Mouse (Mus musculus) MEL (cell line): ENCODE data around the gene Nts. TPM values are rescaled to one million over a fixed set of nuclear protein-coding genes. Genes with fewer than 3 reads are reported as not detected.

Source experiments
- DNase-seq: peaks from one replicate; pipeline ENCODE4 v3.0.0; 2011; ENCODE audit warnings: low read depth, low spot score
- H3K27ac ChIP-seq: 2 replicates; pipeline ENCODE4 v1.5.1; 2012; ENCODE audit warnings: low read depth, mild to moderate bottlenecking, control low read depth, low read length, moderate library complexity; ENCODE audit not compliant: control insufficient read depth
- H3K27me3 ChIP-seq, 2 experiments: fragments of 150-350 bp in 1 of 2; sonication (generic) in 1 of 2; 2 replicates each; pipeline ENCODE4 v1.6.1; 2012; ENCODE audit warnings: low read length in 2 of 2, mild to moderate bottlenecking in 2 of 2, improper control_type of control experiment in 1 of 2, moderate library complexity in 1 of 2; ENCODE audit not compliant: insufficient read depth in 2 of 2, control insufficient read depth in 1 of 2
- H3K36me3 ChIP-seq, 2 experiments: 2 replicates each; pipeline ENCODE4 v1.6.1; 2012 to 2014; ENCODE audit warnings: low read length in 2 of 2, improper control_type of control experiment in 1 of 2, inconsistent platforms in 1 of 2, mild to moderate bottlenecking in 1 of 2; ENCODE audit not compliant: insufficient read depth in 2 of 2, control insufficient read depth in 1 of 2
- H3K4me1 ChIP-seq, 2 experiments: fragments of 150-350 bp in 1 of 2; sonication (generic) in 1 of 2; 2 replicates each; pipeline ENCODE4 v1.6.1; 2012; ENCODE audit warnings: low read length in 2 of 2, improper control_type of control experiment in 1 of 2, mild to moderate bottlenecking in 1 of 2; ENCODE audit not compliant: insufficient read depth in 2 of 2, control insufficient read depth in 1 of 2
- H3K4me3 ChIP-seq, 2 experiments: fragments of 150-350 bp in 1 of 2; sonication (generic) in 1 of 2; 2 replicates each; pipeline ENCODE4 v1.5.1; 2012; ENCODE audit warnings: low read depth in 2 of 2, low read length in 2 of 2, mild to moderate bottlenecking in 2 of 2, moderate library complexity in 2 of 2, control low read depth in 1 of 2, improper control_type of control experiment in 1 of 2; ENCODE audit not compliant: control insufficient read depth in 1 of 2, insufficient read depth in 1 of 2
- H3K79me2 ChIP-seq: 2 replicates; pipeline ENCODE4 v1.6.1; 2012; ENCODE audit warnings: mild to moderate bottlenecking, low read length, moderate library complexity; ENCODE audit not compliant: control insufficient read depth, poor library complexity, insufficient read depth
- H3K9ac ChIP-seq: 2 replicates; pipeline ENCODE4 v1.6.1; 2012; ENCODE audit warnings: low read depth, mild to moderate bottlenecking, control low read depth, low read length, moderate library complexity; ENCODE audit not compliant: control insufficient read depth, poor library complexity, severe bottlenecking
- H3K9me3 ChIP-seq: fragments of 150-350 bp; sonication (generic); replicated peaks from 2 replicates; pipeline ENCODE4 v1.6.1; 2012; ENCODE audit warnings: mild to moderate bottlenecking, low read length, improper control_type of control experiment, moderate library complexity; ENCODE audit not compliant: insufficient read depth
- BHLHE40 ChIP-seq: IDR thresholded peaks from 2 replicates; pipeline ENCODE4 v1.6.1; 2012; ENCODE audit warnings: low read depth, mild to moderate bottlenecking, inconsistent platforms, low read length, improper control_type of control experiment, borderline replicate concordance
- CTCF ChIP-seq, 3 experiments: IDR thresholded peaks in 2 of 3; conservative IDR thresholded peaks in 1 of 3; 2 replicates each; pipeline ENCODE4 v1.5.1; 2011 to 2012; ENCODE audit warnings: low read length in 3 of 3, low read depth in 2 of 3, mild to moderate bottlenecking in 2 of 3, improper control_type of control experiment in 1 of 3, inconsistent platforms in 1 of 3, mixed read lengths in 1 of 3, moderate library complexity in 1 of 3; ENCODE audit not compliant: control insufficient read depth in 1 of 3, insufficient read depth in 1 of 3, poor library complexity in 1 of 3, severe bottlenecking in 1 of 3
- E2F4 ChIP-seq: IDR thresholded peaks from 2 replicates; pipeline ENCODE4 v1.6.1; 2011; ENCODE audit warnings: low read depth, low read length, improper control_type of control experiment, borderline replicate concordance
- ELF1 ChIP-seq: IDR thresholded peaks from 2 replicates; pipeline ENCODE4 v1.6.1; 2014; ENCODE audit warnings: low read depth, mild to moderate bottlenecking, inconsistent platforms, low read length, improper control_type of control experiment, moderate library complexity
- ETS1 ChIP-seq: IDR thresholded peaks from 2 replicates; pipeline ENCODE4 v1.6.1; 2012; ENCODE audit warnings: low read depth, mild to moderate bottlenecking, inconsistent platforms, low read length, improper control_type of control experiment, moderate library complexity
- GATA1 ChIP-seq: IDR thresholded peaks from 2 replicates; pipeline ENCODE4 v1.6.1; 2011; ENCODE audit warnings: low read depth, low read length, improper control_type of control experiment
- HCFC1 ChIP-seq: IDR thresholded peaks from 2 replicates; pipeline ENCODE4 v1.6.1; 2012; ENCODE audit warnings: low read depth, mild to moderate bottlenecking, inconsistent platforms, low read length, improper control_type of control experiment, moderate library complexity
- JUND ChIP-seq: IDR thresholded peaks from 2 replicates; pipeline ENCODE4 v1.6.1; 2011; ENCODE audit warnings: low read depth, mild to moderate bottlenecking, improper control_type of control experiment, low read length
- KAT2A ChIP-seq: conservative IDR thresholded peaks from 2 replicates; pipeline ENCODE4 v1.6.1; 2012; ENCODE audit warnings: low read depth, low read length, improper control_type of control experiment, inconsistent platforms
- MAX ChIP-seq: IDR thresholded peaks from 2 replicates; pipeline ENCODE4 v1.6.1; 2011; ENCODE audit warnings: low read length, improper control_type of control experiment
- MAZ ChIP-seq: IDR thresholded peaks from 2 replicates; pipeline ENCODE4 v1.6.1; 2012; ENCODE audit warnings: low read depth, mild to moderate bottlenecking, inconsistent platforms, low read length, improper control_type of control experiment
- MEF2A ChIP-seq: IDR thresholded peaks from 2 replicates; pipeline ENCODE4 v1.6.1; 2014; ENCODE audit warnings: low read depth, mild to moderate bottlenecking, inconsistent platforms, low read length, improper control_type of control experiment; ENCODE audit not compliant: poor library complexity, insufficient replicate concordance, severe bottlenecking; ENCODE audit errors: extremely low read depth
- MYB ChIP-seq: IDR thresholded peaks from 2 replicates; pipeline ENCODE4 v1.6.1; 2011; ENCODE audit warnings: mild to moderate bottlenecking, low read depth, low read length, improper control_type of control experiment
- POLR2A ChIP-seq, 2 experiments: IDR thresholded peaks; 2 replicates each; pipeline ENCODE4 v1.6.1; 2011 to 2012; ENCODE audit warnings: low read length in 2 of 2, mild to moderate bottlenecking in 2 of 2, control low read depth in 1 of 2, improper control_type of control experiment in 1 of 2, low read depth in 1 of 2, moderate library complexity in 1 of 2; ENCODE audit not compliant: control insufficient read depth in 1 of 2, insufficient read depth in 1 of 2, poor library complexity in 1 of 2
- RCOR1 ChIP-seq: IDR thresholded peaks from 2 replicates; pipeline ENCODE4 v1.6.1; 2012; ENCODE audit warnings: low read depth, mild to moderate bottlenecking, inconsistent platforms, low read length, improper control_type of control experiment
- SIN3A ChIP-seq: IDR thresholded peaks from 2 replicates; pipeline ENCODE4 v1.6.1; 2012; ENCODE audit warnings: low read length, improper control_type of control experiment, inconsistent platforms
- SMC3 ChIP-seq: IDR thresholded peaks from 2 replicates; pipeline ENCODE4 v1.6.1; 2011; ENCODE audit warnings: low read depth, low read length, improper control_type of control experiment
- TAL1 ChIP-seq: IDR thresholded peaks from 2 replicates; pipeline ENCODE4 v1.6.1; 2012; ENCODE audit warnings: mild to moderate bottlenecking, inconsistent platforms, low read length, moderate library complexity, mixed read lengths
- TBP ChIP-seq: IDR thresholded peaks from 2 replicates; pipeline ENCODE4 v1.8.0; 2011; ENCODE audit warnings: low read depth, low read length, improper control_type of control experiment
- TCF12 ChIP-seq: IDR thresholded peaks from 2 replicates; pipeline ENCODE4 v1.6.1; 2014; ENCODE audit warnings: low read depth, mild to moderate bottlenecking, inconsistent platforms, low read length, improper control_type of control experiment, moderate library complexity
- UBTF ChIP-seq: IDR thresholded peaks from 2 replicates; pipeline ENCODE4 v1.6.1; 2012; ENCODE audit warnings: low read depth, mild to moderate bottlenecking, inconsistent platforms, low read length, improper control_type of control experiment, moderate library complexity, borderline replicate concordance; ENCODE audit not compliant: insufficient read depth
- USF1 ChIP-seq: IDR thresholded peaks from 2 replicates; pipeline ENCODE4 v1.6.1; 2014; ENCODE audit warnings: low read depth, mild to moderate bottlenecking, inconsistent platforms, low read length, improper control_type of control experiment, moderate library complexity
- USF2 ChIP-seq, 2 experiments: IDR thresholded peaks; 2 replicates each; pipeline ENCODE4 v1.6.1; 2011 to 2012; ENCODE audit warnings: improper control_type of control experiment in 2 of 2, low read length in 2 of 2, borderline replicate concordance in 1 of 2, inconsistent platforms in 1 of 2, low read depth in 1 of 2, mild to moderate bottlenecking in 1 of 2; ENCODE audit not compliant: insufficient read depth in 1 of 2
- ZKSCAN1 ChIP-seq: IDR thresholded peaks from 2 replicates; pipeline ENCODE4 v1.6.1; 2012; ENCODE audit warnings: low read depth, mild to moderate bottlenecking, inconsistent platforms, low read length, improper control_type of control experiment, moderate library complexity
- ZMIZ1 ChIP-seq: IDR thresholded peaks from 2 replicates; pipeline ENCODE4 v1.6.1; 2012; ENCODE audit warnings: low read depth, mild to moderate bottlenecking, inconsistent platforms, low read length, improper control_type of control experiment, moderate library complexity
- ZNF384 ChIP-seq: IDR thresholded peaks from 2 replicates; pipeline ENCODE4 v1.6.1; 2012; ENCODE audit warnings: low read depth, mild to moderate bottlenecking, inconsistent platforms, low read length, improper control_type of control experiment
- polyA plus RNA-seq, 2 experiments: library from polyadenylated mRNA; stranded (reverse) in 1 of 2; unstranded in 1 of 2; fragments of >175 nt in 1 of 2; fragments of >200 nt in 1 of 2; gene quantifications; 2 replicates each; pipeline versions ENCODE4 v1.2.1 to v1.2.4; 2012; ENCODE audit warnings: low replicate concordance in 2 of 2, low read depth in 1 of 2; ENCODE audit not compliant: insufficient read length in 2 of 2, insufficient read depth in 1 of 2, missing spikeins in 1 of 2
- total RNA-seq: library from RNA; depleted of rRNA; stranded (reverse); fragments of 300-350 nt; gene quantifications from 2 replicates; pipeline ENCODE4 v1.2.3, GENCODE M21; 2012

The Nts gene
- total and polyA plus RNA-seq, 3 experiments: not detected

DNA sequence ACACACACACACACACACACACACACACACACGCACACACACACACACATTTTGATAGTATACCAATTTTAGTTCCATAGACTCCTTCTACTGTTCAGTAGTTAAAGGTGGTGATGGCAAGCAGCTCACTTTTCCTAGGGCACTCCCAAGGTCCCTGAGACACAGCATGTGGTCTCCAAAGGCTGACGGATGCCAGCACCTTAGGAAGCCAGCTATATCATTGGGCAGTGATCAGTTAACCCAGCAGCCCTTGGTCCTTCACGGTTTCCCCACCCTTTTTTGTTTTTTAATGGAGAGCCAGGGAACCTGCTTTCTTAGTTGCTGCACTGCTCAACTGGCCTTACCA lies 21.1 kb upstream of the Nts start:
- Histone ChIP-seq H3K27me3 (no peaks in the 10 kb centered on the region), H3K27ac (no peak overlapping the region), H3K9ac (no peak overlapping the region), H3K9me3 (no peaks in the 10 kb centered on the region), H3K4me1 (no peaks in the 10 kb centered on the region), H3K79me2 (no peaks in the 10 kb centered on the region), H3K4me3 (no peak overlapping the region), H3K36me3 (no peaks in the 10 kb centered on the region)
- TF ChIP-seq CTCF (IDR thresholded peaks at IDR 0.05 in 2 of 3, conservative IDR thresholded peaks at IDR 0.05 in 1 of 3; ENCODE audit: control insufficient read depth in 1 of 3, insufficient read depth in 1 of 3, low read depth in 2 of 3, low read length in 3 of 3, poor library complexity in 1 of 3, severe bottlenecking in 1 of 3): no peak
- no peak for TF ChIP-seq USF1
- no peak for TF ChIP-seq E2F4
- no peak for TF ChIP-seq UBTF
- TF ChIP-seq SMC3: no peak
- TF ChIP-seq MEF2A: no peak
- TF ChIP-seq BHLHE40: no peak
- TF ChIP-seq TCF12: no peak
- TF ChIP-seq JUND: no peak
- TF ChIP-seq MYB: no peak
- TF ChIP-seq ZKSCAN1: no peak
- no peak for TF ChIP-seq ETS1
- TF ChIP-seq POLR2A (IDR thresholded peaks at IDR 0.05; ENCODE audit: control insufficient read depth in 1 of 2, insufficient read depth in 1 of 2, low read depth in 1 of 2, low read length in 2 of 2, poor library complexity in 1 of 2): no peak
- TF ChIP-seq USF2 (IDR thresholded peaks at IDR 0.05; ENCODE audit: borderline replicate concordance in 1 of 2, insufficient read depth in 1 of 2, low read depth in 1 of 2, low read length in 2 of 2): no peak
- TF ChIP-seq ZMIZ1: no peak
- TF ChIP-seq SIN3A: no peak
- TF ChIP-seq TAL1: no peak
- TF ChIP-seq GATA1: no peak
- no peak for TF ChIP-seq ZNF384
- no peak for DNase-seq

DNA sequence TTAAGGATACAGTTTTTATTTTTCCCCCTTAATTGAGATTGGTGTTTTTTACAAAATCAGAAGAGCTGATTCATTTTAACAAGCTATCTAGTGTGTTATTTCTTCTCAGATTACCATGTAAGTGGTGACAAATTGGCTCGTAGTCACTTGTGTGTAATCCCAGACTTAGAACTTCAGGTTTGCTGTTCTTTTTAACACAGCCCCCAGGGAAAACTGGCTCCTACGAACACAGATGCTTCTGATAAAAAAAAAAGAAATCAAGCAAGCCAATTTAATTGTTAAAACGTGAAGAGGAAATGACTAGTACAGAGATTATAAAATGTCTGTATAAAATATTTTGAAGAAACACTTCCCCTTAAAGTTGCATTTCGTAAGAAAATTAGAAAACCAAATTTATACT lies 17.1 kb upstream of the Nts start:
- no peak for DNase-seq
- H3K4me3 ChIP-seq: no peak overlapping the region
- no peaks in the 10 kb centered on the region for H3K36me3 ChIP-seq
- TF ChIP-seq MAZ: no peak
- TF ChIP-seq ELF1: no peak
- no peak for TF ChIP-seq SIN3A
- no peak for TF ChIP-seq MAX
- no peak for TF ChIP-seq SMC3
- no peak for TF ChIP-seq TBP
- no peak for TF ChIP-seq KAT2A
- TF ChIP-seq ZMIZ1: no peak
- TF ChIP-seq CTCF (IDR thresholded peaks at IDR 0.05 in 2 of 3, conservative IDR thresholded peaks at IDR 0.05 in 1 of 3; ENCODE audit: control insufficient read depth in 1 of 3, insufficient read depth in 1 of 3, low read depth in 2 of 3, low read length in 3 of 3, poor library complexity in 1 of 3, severe bottlenecking in 1 of 3): no peak
- TF ChIP-seq ETS1: no peak
- TF ChIP-seq RCOR1: no peak
- no peak for TF ChIP-seq HCFC1
- TF ChIP-seq MEF2A: no peak
- TF ChIP-seq, all 39 proteins: peak for 0
- Histone ChIP-seq H3K79me2 (no peaks in the 10 kb centered on the region), H3K4me1 (no peaks in the 10 kb centered on the region), H3K9ac (no peak overlapping the region), H3K9me3 (no peaks in the 10 kb centered on the region), H3K27me3 (no peaks in the 10 kb centered on the region), H3K27ac (no peak overlapping the region)
